Mouse (Mus musculus) subcutaneous adipose tissue, adult 2 months (tissue): ENCODE results near the gene Eif5a. TPM values are rescaled to one million over a fixed set of nuclear protein-coding genes. Genes with fewer than 3 reads are reported as not detected.

Experiments
- polyA plus RNA-seq: library from polyadenylated mRNA; depleted of rRNA; stranded (reverse); fragments of >200 nt; gene quantifications from 2 replicates; pipeline ENCODE4 v1.2.3, GENCODE M21; 2012; ENCODE audit warnings: low replicate concordance; rRNA removed

Eif5a gene
- polyA plus RNA-seq: 533 and 726 TPM in 2 replicates

GRCm38 (mm10) chr11:69921114-69922011, at the start of gene Eif5a:
Eif5a (minus strand) TSS chr11:69921958.

DNA sequence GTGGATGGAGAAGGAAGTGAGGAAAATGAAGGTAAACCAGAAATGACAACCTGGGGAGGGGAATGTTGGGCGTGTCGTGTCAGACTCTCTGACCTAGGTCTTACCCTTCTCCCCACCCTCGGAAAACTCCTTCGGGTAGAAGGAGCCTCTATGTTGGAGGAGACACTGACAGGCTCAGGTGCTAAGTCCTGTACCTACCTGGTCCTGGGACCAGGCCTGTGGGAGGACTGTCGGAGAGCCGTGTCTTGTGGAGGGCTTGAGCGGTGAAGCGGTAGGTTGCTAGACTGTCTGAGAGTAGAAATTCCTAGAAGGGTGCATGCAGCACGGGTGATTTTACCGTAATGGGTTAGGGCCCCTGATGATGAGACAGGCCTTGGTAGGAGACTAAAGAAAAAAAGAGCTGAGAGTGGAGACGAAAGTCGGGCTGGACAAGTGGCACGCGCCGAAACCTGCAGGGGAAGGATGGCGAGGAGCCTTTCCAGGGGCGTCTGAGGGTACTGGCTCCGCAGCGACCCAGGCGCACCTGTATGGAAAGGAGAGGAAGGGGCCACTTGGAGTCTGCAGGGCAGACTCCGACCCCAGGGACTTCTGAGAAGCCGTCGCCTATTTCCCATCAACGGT, 43.0 kb upstream of the Eif5a start, which contains the start of gene Cldn7:
Gene Cldn7 (plus strand): TSS at position 130 of the 621 bp plus-strand sequence.

DNA sequence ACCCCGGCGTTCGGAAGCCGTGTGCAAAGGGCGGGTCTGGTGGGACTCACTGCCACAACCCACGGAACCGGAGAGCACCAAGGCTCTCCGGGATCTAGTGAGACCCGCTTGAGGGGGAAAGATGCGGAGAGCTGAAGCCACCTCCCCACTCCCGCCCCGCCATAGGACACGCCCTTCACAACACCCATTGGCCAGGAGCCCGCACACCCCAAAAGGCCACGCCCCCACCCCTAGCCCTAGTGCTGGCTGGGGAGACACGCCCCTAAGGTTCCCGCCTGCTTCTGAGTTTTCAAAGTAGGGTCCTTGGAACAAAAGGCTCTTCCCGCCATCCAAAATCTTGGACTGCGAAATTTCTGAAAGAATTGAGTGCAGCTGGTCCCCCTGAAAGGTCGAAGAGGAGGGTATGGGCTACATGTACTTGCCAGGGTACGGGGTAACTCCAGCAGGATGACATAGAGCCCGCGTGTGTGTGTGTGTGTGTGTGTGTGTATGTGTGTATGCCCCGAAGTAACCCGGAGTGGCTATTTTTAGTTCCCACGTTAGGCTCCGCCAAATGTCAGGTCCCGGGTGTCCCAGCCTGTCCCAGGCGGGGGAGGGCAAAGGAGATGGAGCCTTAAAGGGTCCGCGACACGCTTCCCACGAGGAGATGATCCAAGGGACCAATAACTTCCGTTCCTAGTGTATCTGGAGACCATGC, 26.5 kb upstream of the Eif5a start, which contains the start of gene Slc2a4:
Gene Slc2a4 (minus strand): TSS at position 123 of the 697 bp plus-strand sequence.

DNA sequence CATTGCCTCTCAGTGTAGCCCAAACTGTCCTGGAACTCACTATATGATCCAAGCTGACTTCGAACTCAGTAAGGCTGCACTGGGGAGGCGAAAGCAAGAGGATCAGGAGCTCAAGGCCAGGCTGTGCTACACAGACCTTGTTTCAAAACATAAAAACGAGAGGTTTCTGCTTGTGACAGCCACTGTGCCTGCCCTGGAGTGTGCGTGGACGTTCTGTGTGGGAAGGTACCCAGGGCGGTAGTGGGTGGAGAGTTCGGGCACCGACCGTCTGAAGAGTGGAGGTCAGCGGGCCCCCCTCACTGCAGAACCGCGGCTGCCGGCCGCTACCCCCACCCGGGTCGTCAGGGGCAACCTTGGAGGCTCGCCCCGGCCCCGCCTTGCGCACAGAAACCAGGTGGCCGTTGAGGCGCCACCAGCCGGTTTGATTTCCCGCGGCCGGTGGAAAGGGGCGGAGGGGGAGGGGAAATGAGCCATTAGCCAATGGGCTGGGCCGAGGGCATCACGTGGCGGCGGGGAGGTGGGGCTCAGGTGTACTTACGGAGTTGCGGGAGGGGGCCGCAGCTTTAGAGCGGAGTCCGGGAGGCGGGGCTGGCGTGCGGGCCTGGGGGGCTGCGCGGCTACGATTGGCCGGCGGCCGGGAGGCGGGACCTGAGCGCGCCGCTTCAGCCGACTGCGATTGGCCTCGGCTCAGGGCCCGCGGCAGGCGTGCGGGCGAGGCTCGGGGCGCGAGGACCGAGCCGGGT, 13.6 kb upstream of the Eif5a start, which contains the start of gene Ybx2:
Gene Ybx2 (plus strand): TSS at position 660 of the 743 bp plus-strand sequence.

DNA sequence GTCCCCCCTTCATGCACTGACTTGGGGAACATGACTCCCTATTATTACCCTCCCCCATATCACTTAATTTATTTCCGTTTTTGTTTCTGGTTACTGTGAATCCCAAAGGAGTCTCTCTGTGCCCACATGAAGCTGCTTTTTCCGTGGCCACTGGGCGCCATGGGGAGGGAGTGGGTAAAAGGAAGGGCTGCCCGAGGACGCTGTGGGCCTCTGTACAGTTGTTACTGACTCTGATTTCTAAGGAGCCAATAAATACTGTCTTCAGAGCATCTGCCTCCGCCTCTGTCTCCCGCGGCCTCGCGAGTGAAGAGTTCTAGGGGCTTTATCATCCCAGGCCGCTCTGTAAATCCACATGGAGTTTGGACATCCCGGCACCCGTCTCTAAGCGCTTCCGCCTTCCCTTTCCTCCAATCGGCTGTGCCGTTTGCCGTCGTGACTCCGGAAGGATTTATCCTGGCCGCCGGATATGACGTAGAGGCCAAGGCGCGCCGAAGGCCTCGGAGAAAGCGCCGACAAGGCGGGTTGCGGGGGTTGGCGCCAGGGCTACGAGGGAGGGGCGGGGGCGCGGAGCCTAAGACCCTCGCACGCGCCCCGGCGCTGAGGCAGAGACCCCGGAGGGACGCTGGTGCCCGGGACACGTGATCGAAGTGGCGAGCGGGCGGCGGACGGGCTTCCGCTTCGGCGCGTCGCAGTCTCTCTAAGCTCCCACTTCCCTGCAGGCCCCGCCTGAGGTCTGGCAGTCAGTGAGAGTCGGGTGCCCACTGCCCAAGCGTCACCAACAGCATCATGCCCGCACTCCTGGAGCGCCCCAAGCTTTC, 8.0 kb downstream of the Eif5a start, which contains the start of gene Gps2:
Gene Gps2 (plus strand): TSS at position 335 of the 818 bp plus-strand sequence.

DNA sequence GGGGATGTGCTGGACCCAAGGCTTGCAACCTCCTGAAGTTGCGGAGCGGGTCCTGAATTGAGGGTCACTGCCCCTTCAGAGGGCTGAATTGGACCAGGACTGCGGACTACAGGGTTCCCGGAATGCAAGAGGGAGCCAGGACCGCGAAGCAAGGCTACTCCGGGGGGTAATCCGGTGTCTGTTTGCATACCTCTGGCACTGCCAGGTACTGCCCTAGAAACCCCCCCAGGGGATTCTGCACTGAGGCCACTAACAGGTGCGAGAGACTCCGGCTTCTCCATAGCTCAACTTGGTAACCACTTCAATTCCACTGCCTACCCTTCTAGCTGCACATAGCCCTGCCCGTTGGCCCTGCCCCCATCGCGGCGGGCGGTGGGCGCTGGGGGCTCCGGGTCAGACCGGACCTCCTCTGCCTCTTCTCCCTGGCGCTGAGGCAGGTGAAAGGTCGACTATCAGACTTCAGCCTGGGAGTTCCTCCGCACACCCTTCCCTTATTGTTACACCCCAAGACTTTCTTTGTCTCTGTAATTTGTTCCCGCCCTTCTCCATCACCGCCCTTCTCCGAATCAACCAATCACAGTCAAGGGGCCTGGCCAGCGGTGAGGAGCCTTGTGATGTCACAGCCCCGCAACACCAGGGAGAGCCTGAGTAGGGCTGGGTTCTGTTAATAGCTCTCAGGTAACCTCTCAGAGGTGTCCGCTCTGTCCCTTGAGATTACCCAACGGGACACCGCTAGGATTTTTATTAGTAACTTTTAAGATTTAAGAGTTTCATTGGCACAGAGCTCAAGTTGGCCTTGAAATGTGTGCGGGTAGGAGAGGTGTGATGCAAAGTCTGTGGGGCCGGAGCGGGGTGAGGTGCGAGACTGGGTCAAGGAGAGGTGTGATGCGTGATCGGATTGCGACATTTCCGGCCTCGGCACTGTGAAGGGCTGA, 21.0 kb downstream of the Eif5a start, which contains the start of the genes 2810408A11Rik and Neurl4:
Gene 2810408A11Rik (minus strand): TSS at position 517 of the 935 bp plus-strand sequence.
Gene Neurl4 (plus strand): TSS at position 602 of the 935 bp plus-strand sequence.

DNA sequence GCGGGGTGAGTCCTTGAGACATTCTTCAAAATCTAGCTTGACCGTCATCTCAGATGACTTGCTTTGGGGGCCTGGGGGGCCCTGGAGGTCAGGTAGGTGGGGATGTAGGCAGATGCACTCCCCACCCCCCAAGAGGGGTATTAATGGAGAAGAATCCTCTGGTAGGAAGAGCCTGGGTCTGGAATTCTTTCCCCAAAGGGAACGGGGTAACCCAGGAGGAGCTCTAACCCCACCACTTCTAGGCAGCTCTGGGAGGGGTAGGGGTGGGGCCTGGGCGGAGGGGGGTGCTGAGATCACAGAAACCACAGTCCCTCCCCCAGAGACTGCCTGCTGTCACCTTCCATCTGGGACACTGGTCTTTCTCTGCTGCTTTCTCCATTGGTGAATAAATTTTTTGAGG, 26.5 kb downstream of the Eif5a start, which contains the start of gene Acap1:
Gene Acap1 (minus strand): TSS at position 249 of the 400 bp plus-strand sequence.

GRCm38 (mm10) chr11:69880853-69881603, 40.7 kb downstream of the Eif5a start, which contains the start of gene Kctd11:
Kctd11 (minus strand) TSS chr11:69881406.

GRCm38 (mm10) chr11:69877878-69878277, 43.9 kb downstream of the Eif5a start, which contains the start of gene Tmem95:
Tmem95 (minus strand) TSS chr11:69878018.

Other genes starting within 250 kb of the Eif5a start
- 319 and 587 TPM in 2 replicates for gene Eif4a1, start 249.5 kb downstream of the Eif5a start, polyA plus RNA-seq
- 85.1 and 101 TPM in 2 replicates for gene Senp3, start 239.9 kb downstream of the Eif5a start, polyA plus RNA-seq
- gene Tnfsf13, start 236.2 kb downstream of the Eif5a start, polyA plus RNA-seq: 6.3 and 13.6 TPM in 2 replicates
- gene Tnfsf12, start 226.1 kb downstream of the Eif5a start, polyA plus RNA-seq: 46.0 and 77.8 TPM in 2 replicates
- 9.8 and 12.9 TPM in 2 replicates for gene Tnfsfm13, start 225.9 kb downstream of the Eif5a start, polyA plus RNA-seq
- 15.1 and 47.7 TPM in 2 replicates for gene Polr2a, start 163.3 kb downstream of the Eif5a start, polyA plus RNA-seq
- 0.10 and 0.21 TPM in 2 replicates for gene Slc35g3, start 160.0 kb downstream of the Eif5a start, polyA plus RNA-seq
- gene Zbtb4, start 156.0 kb downstream of the Eif5a start, polyA plus RNA-seq: 44.2 and 58.0 TPM in 2 replicates
- 15.3 and 30.1 TPM in 2 replicates for gene Chrnb1, start 126.0 kb downstream of the Eif5a start, polyA plus RNA-seq
- gene Fgf11, start 120.1 kb downstream of the Eif5a start, polyA plus RNA-seq: 9.8 and 16.7 TPM in 2 replicates
- gene Tmem102, start 116.3 kb downstream of the Eif5a start, polyA plus RNA-seq: 0.16 and 7.0 TPM in 2 replicates
- not detected in 2 replicates for gene Gm39566, start 106.7 kb downstream of the Eif5a start, polyA plus RNA-seq
- gene Spem2, start 103.5 kb downstream of the Eif5a start, polyA plus RNA-seq: not detected in 2 replicates
- gene Spem1, start 99.8 kb downstream of the Eif5a start, polyA plus RNA-seq: 0.31 TPM in 1 of 2 replicates, not detected in the other
- gene Nlgn2, start 84.2 kb downstream of the Eif5a start, polyA plus RNA-seq: 21.2 and 76.1 TPM in 2 replicates
- 256 and 336 TPM in 2 replicates for gene Tmem256, start 83.4 kb downstream of the Eif5a start, polyA plus RNA-seq
- gene Plscr3, start 75.6 kb downstream of the Eif5a start, polyA plus RNA-seq: 134 and 164 TPM in 2 replicates
- gene Tnk1, start 63.2 kb downstream of the Eif5a start, polyA plus RNA-seq: 5.0 and 6.3 TPM in 2 replicates
- gene Tmem95, start 43.9 kb downstream of the Eif5a start, polyA plus RNA-seq: not detected in 2 replicates
- gene Kctd11, start 40.6 kb downstream of the Eif5a start, polyA plus RNA-seq: 9.5 and 11.7 TPM in 2 replicates
- 3.5 and 5.1 TPM in 2 replicates for gene Acap1, start 26.4 kb downstream of the Eif5a start, polyA plus RNA-seq
- gene 2810408A11Rik, start 21.0 kb downstream of the Eif5a start, polyA plus RNA-seq: 0.82 and 2.1 TPM in 2 replicates
- gene Neurl4, start 20.9 kb downstream of the Eif5a start, polyA plus RNA-seq: 40.1 and 69.0 TPM in 2 replicates
- gene Gps2, start 8.1 kb downstream of the Eif5a start, polyA plus RNA-seq: 74.4 and 90.7 TPM in 2 replicates
- 8.7 and 20.8 TPM in 2 replicates for gene Ybx2, start 13.8 kb upstream of the Eif5a start, polyA plus RNA-seq
- gene Slc2a4, start 26.2 kb upstream of the Eif5a start, polyA plus RNA-seq: 205 and 344 TPM in 2 replicates
- 0.49 and 65.8 TPM in 2 replicates for gene Cldn7, start 42.8 kb upstream of the Eif5a start, polyA plus RNA-seq
- gene Ctdnep1, start 59.2 kb upstream of the Eif5a start, polyA plus RNA-seq: 106 and 148 TPM in 2 replicates
- 95.6 and 101 TPM in 2 replicates for gene Elp5, start 60.6 kb upstream of the Eif5a start, polyA plus RNA-seq
- 566 and 640 TPM in 2 replicates for gene Gabarap, start 69.2 kb upstream of the Eif5a start, polyA plus RNA-seq
- 17.1 and 38.9 TPM in 2 replicates for gene Phf23, start 73.8 kb upstream of the Eif5a start, polyA plus RNA-seq
- 9.4 and 27.1 TPM in 2 replicates for gene Dvl2, start 78.6 kb upstream of the Eif5a start, polyA plus RNA-seq
- gene Acadvl, start 93.5 kb upstream of the Eif5a start, polyA plus RNA-seq: 153 and 251 TPM in 2 replicates
- gene Dlg4, start 95.0 kb upstream of the Eif5a start, polyA plus RNA-seq: 16.9 and 56.2 TPM in 2 replicates
- 0.13 and 0.24 TPM in 2 replicates for gene Asgr1, start 132.1 kb upstream of the Eif5a start, polyA plus RNA-seq
- gene Asgr2, start 170.7 kb upstream of the Eif5a start, polyA plus RNA-seq: 1.3 and 5.5 TPM in 2 replicates
- 25.4 and 35.8 TPM in 2 replicates for gene Mgl2, start 208.4 kb upstream of the Eif5a start, polyA plus RNA-seq
- 32.3 and 46.6 TPM in 2 replicates for gene Clec10a, start 234.2 kb upstream of the Eif5a start, polyA plus RNA-seq